ENCODE assay signal across 8 mouse cellular contexts in genomic region chr7:66427437-66428161, GRCm38 (mm10). TPM values are rescaled to one million over a fixed set of nuclear protein-coding genes. Genes with fewer than 3 reads are reported as not detected.
A peak's percentile ranks its signal among the peaks of the same experiment; 100 is the strongest.
DNase-seq lines count a peak whose midpoint lies in the region; ATAC-seq lines count a peak whose summit lies in the region.

Gene Aldh1a3 (minus strand): TSS chr7:66427517.

- peak within 1 kb of the TSS; percentile 52 for H3K9ac ChIP-seq in heart, embryonic 11.5 days (ENCODE audit: low read depth, low read length)
- H3K9ac ChIP-seq in kidney, embryonic 16.5 days (replicated peaks; ENCODE audit: low read length), result peak within 1 kb of the TSS; percentile 55

- H3K27me3 ChIP-seq in megakaryocyte, embryonic 14.5 days (replicated peaks), result peaks cover 71% of the 10 kb centered on the region
- H3K27me3 ChIP-seq in heart, embryonic 11.5 days (ENCODE audit: control insufficient read depth, insufficient read depth, low read length), result peaks cover 49% of the 10 kb centered on the region
- peaks cover 46% of the 10 kb centered on the region for H3K27me3 ChIP-seq in kidney, embryonic 16.5 days (ENCODE audit: insufficient read depth, low read length)
- H3K27me3 ChIP-seq in midbrain, embryonic 10.5 days (ENCODE audit: low read depth, poor library complexity, severe bottlenecking), result peaks cover 77% of the 10 kb centered on the region

- ATAC-seq in megakaryocyte, adult 5-6 weeks (ENCODE audit: poor library complexity, severe bottlenecking), result no peak
- peak; percentile 55; the same call in 1 of the 2 replicates for ATAC-seq in heart, embryonic 11.5 days (replicated peaks; ENCODE audit: insufficient number of reproducible peaks, low FRiP score, low TSS enrichment)
- ATAC-seq in kidney, embryonic 16.5 days (ENCODE audit: low FRiP score, low TSS enrichment), result peak; percentile 91

- peak; percentile 73 for DNase-seq in embryo, embryonic 11 days
- DNase-seq in midbrain, embryonic 10.5 days (ENCODE audit: low spot score), result peak; percentile 68
- DNase-seq in urinary bladder, postnatal 14 days (ENCODE audit: low spot score), result peak; percentile 60
- no peak for DNase-seq in cerebellum, postnatal 36 days

- H3K4me3 ChIP-seq in megakaryocyte, embryonic 14.5 days (replicated peaks), result peak within 1 kb of the TSS; percentile 86
- H3K4me3 ChIP-seq in heart, embryonic 11.5 days (ENCODE audit: low read depth, low read length), result peak within 1 kb of the TSS; percentile 57
- peak within 1 kb of the TSS; percentile 58 for H3K4me3 ChIP-seq in kidney, embryonic 16.5 days (ENCODE audit: low read length)
- H3K4me3 ChIP-seq in midbrain, embryonic 10.5 days, result peak within 1 kb of the TSS; percentile 64

- under 1% methylated on average over 52 of the region's 56 CpGs for WGBS in heart, embryonic 11.5 days (ENCODE audit: insufficient replicate concordance)
- WGBS in kidney, embryonic 16.5 days, result under 1% methylated on average over 50 of the region's 56 CpGs
- under 1% methylated on average over 56 of the region's 56 CpGs for WGBS in midbrain, embryonic 10.5 days

- H3K27ac ChIP-seq in heart, embryonic 11.5 days (ENCODE audit: low read depth, low read length), result no peak within 1 kb of the TSS
- H3K27ac ChIP-seq in kidney, embryonic 16.5 days (ENCODE audit: low read length), result no peak within 1 kb of the TSS
- peak within 1 kb of the TSS; percentile 46; the same call in 1 of the 2 replicates for H3K27ac ChIP-seq in midbrain, embryonic 10.5 days (replicated peaks)

- H3K4me1 ChIP-seq in megakaryocyte, embryonic 14.5 days, result peaks cover 30% of the 10 kb centered on the region
- peaks cover 14% of the 10 kb centered on the region for H3K4me1 ChIP-seq in heart, embryonic 11.5 days (ENCODE audit: control insufficient read depth, insufficient read depth, low read length)
- H3K4me1 ChIP-seq in kidney, embryonic 16.5 days (ENCODE audit: insufficient read depth, low read length), result peaks cover 7% of the 10 kb centered on the region; the same call in 1 of the 2 replicates
- peaks cover 18% of the 10 kb centered on the region for H3K4me1 ChIP-seq in midbrain, embryonic 10.5 days

- no peaks in the 10 kb centered on the region for H3K36me3 ChIP-seq in megakaryocyte, embryonic 14.5 days (replicated peaks; ENCODE audit: low read length)
- no peaks in the 10 kb centered on the region for H3K36me3 ChIP-seq in heart, embryonic 11.5 days (ENCODE audit: control insufficient read depth, insufficient read depth, low read length)
- H3K36me3 ChIP-seq in kidney, embryonic 16.5 days (ENCODE audit: insufficient read depth, low read length), result no peaks in the 10 kb centered on the region
- no peaks in the 10 kb centered on the region for H3K36me3 ChIP-seq in midbrain, embryonic 10.5 days

- peak within 1 kb of the TSS; percentile 97 for H3K4me2 ChIP-seq in heart, embryonic 11.5 days
- peak within 1 kb of the TSS; percentile 86 for H3K4me2 ChIP-seq in kidney, embryonic 16.5 days (replicated peaks; ENCODE audit: low read depth, low read length)

- peaks cover 2% of the 10 kb centered on the region; the same call in 1 of the 2 replicates for H3K9me3 ChIP-seq in megakaryocyte, embryonic 14.5 days
- H3K9me3 ChIP-seq in heart, embryonic 11.5 days (replicated peaks; ENCODE audit: control insufficient read depth, low read length), result no peaks in the 10 kb centered on the region
- H3K9me3 ChIP-seq in kidney, embryonic 16.5 days (ENCODE audit: low read length), result no peaks in the 10 kb centered on the region
- H3K9me3 ChIP-seq in midbrain, embryonic 10.5 days (replicated peaks), result no peaks in the 10 kb centered on the region

RNA-seq across cellular contexts. Expression of gene Aldh1a3, which starts in this region (rescaled TPM):
- not detected in 2 replicates for polyA plus RNA-seq in megakaryocyte, embryonic 14.5 days (2012; ENCODE audit: insufficient read depth, low replicate concordance)
- 0.16 TPM in 1 of 2 replicates, not detected in the other for total RNA-seq in megakaryocyte, adult 5-6 weeks (2015)
- not detected in 2 replicates for total RNA-seq in megakaryocyte, adult 5-6 weeks (2017)
- polyA plus RNA-seq in heart, embryonic 11.5 days (2014; fragmentation: Nextera tagmentation; extraction: Ambion mirVana), result 0.56 and 0.76 TPM in 2 replicates
- polyA plus RNA-seq in kidney, embryonic 16.5 days (2015; fragmentation: Nextera tagmentation; extraction: Ambion mirVana), result 43.4 and 48.6 TPM in 2 replicates
- 0.94 and 9.2 TPM in 2 replicates for polyA plus RNA-seq in midbrain, embryonic 10.5 days (2016; fragmentation: Nextera tagmentation; extraction: Ambion mirVana)

Comparison
In these comparisons a context has a peak if more than half of its experiments do, and no peak if none do; other contexts are left out.
1. Peak in ATAC-seq, H3K4me3 ChIP-seq, H3K9ac ChIP-seq and H3K4me2 ChIP-seq in heart, embryonic 11.5 days; RNA of the gene not detected or under 1 TPM.
2. DNase-seq: peak in embryo, embryonic 11 days (single experiment), midbrain, embryonic 10.5 days (single experiment) and urinary bladder, postnatal 14 days (single experiment); none in cerebellum, postnatal 36 days (0 of 2).
3. Peak in every context shown above with its lines, with median percentiles within 50 percentile points of each other: H3K4me3 ChIP-seq.